Mouse (Mus musculus): ENCODE results near the gene Gfod2. TPM values are rescaled to one million over a fixed set of nuclear protein-coding genes. Genes with fewer than 3 reads are reported as not detected.

Gfod2 gene
- polyA plus RNA-seq (2014; fragmentation: Illumina TruSeq; extraction: RNeasy Lipid Tissue Mini Kit (QIAGEN cat#74804); ENCODE audit: low read depth, low replicate concordance): 3.5 TPM

DNA sequence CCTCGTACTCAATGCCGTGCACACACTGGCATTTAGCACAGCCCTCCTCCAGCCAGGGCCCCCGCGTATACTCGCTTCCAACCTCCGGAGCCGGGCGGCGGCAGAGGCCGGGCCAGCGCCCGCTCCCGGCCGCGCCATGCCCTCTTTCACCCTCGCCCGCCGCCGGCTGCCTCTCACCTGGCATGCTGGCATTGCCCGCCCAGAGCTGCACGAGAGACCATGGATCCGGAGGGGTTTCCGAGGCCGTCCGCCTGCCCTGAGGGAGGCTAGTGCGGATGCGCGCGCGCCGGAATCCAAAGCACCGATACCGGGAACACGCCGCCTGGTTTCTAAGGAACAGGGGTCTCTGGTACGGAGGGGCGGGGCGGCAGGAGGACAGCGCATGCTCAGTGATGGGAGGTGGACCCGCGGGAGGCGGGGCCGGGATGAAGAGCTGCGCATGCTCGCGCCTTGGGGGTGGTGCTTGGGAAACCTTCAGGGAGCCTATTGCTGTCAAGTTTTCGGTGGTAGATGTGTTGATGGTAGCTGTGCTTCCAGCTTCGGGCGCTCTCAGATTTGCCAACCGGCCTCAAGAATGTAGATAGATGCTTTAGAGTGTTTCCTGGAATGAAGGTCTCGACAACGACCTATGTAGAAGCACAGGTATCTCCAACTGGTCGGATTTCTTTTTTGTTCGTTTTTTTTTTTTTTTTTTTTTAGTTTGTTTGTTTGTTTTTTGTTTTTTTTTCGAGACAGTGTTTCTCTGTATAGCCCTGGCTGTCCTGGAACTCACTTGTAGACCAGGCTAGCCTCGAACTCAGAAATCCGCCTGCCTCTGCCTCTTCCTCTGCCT is at the start of gene Gfod2:
Gene Gfod2, minus strand, starts transcription at position 388 of the 832 bp plus-strand sequence.

DNA sequence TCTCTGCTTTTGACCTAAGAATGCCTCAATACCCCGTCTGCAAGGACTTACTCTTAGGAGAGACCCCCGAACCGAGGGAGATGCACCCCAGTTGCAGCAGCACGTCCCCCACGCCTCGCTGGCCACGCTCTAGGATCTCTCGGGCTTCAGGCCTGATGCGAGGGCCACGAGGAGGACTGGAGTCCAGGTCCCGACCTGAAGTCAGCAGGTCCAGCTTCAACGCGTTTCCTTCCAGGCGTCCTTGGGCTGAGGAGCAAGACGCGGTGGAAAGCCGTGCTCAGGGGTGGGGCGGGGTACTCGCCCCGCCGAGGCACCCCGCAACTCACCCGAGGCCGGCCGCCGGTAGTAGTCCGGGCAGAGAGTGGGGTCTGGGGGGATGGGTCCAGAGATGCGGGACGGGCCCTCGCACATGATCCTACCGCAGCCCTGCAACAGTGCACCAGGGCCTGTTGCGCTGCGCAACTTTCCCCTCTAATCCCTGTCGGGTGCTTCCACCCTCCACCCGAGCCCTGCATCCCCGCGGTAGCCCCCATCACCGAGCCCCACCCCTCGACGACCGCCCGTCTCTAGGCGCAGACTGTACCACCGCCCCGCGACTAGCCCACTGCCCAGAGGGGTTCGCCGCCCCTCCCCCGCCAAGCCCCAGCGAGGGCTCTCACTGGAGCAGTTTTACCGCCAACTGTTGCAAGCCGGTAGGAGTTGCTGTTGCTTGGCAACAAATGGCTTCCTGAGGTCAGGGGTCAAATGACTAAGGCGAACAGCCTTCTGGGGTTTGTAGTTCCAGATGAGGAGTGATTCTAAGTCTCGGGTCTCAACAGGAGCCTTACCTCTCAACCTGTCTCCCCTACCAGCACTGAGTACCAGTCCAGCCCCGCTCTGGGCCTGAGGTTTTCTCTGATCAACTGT is 50.7 kb downstream of the Gfod2 start, which contains the start of the genes 4933405L10Rik and Enkd1:
Gene 4933405L10Rik, plus strand, starts transcription at position 158 of the 906 bp plus-strand sequence.
Gene Enkd1, minus strand, starts transcription at position 713 of the 906 bp plus-strand sequence.

DNA sequence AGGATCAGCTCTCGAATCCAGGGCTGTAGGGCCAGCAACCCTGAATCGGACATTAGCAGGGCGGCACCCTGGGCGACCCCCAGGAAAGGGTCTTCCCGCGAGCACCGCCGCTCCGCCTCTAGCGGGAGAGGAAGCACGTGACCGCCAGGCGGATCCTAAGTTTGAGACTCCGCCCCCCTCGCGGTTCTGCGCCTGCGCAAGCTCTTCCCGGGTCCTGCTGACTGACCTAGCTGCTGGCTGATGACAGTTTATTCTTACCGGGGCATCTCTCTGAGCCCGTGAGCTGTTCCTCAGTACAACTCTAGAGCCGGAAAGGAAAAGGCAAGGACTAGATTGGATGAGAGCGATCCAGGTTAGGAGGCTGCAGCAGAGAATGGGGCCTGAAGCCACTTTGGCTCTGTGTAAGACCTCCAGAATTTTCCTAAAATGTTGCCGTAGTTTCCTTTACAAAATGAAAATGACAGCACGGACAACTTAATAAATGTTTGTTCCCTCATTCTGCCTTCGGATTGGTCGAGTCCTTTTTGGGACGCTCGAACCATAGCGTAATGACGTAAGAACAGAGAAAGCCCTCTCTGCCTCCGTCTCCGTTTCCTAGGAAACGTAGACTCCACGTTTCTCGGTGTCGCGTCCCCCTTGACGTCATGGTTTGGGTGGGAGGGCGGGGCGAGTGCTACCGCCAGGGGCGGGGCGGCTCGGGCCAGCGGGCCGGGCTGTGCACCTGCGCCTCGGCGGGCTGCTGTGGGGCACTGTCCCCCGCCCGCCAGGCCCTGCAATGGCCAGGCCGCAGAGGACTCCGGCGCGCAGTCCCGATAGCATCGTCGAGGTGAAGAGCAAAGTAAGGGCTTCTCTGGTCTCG is 57.3 kb downstream of the Gfod2 start, which contains the start of the genes Acd and Pard6a:
Gene Acd, minus strand, starts transcription at position 137 of the 859 bp plus-strand sequence.
Gene Pard6a, plus strand, starts transcription at position 183 of the 859 bp plus-strand sequence.

DNA sequence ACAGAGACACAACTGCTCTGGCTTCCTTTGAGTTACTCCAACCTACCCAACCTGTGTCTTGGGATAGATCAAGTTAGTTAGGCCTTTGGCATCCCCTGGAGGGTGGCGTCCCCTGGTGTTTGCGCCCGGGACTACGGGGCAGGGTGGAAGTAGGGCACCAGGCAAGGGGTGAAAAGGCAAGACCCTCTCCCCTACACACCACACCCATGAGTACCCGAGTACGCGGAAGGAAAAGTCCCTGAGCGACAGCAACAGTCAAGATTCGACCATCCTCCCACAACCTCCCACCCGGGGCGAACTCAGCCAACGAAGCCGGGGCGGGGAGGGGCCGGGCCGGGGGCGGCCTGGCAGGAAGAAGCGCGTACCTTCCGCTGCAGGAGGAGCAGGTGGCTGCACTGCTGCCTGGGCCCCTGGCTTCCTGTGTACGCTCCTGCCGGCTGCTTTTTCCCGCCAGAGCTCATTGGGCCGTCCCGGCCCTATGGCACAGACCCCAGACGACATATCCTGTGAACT is 72.6 kb downstream of the Gfod2 start, which contains the start of gene Carmil2:
Gene Carmil2, plus strand, starts transcription at position 479 of the 513 bp plus-strand sequence.

Other genes with a start within 250 kb of the Gfod2 start
- not detected for gene Hsd11b2, start 239.9 kb downstream of the Gfod2 start, polyA plus RNA-seq (2014; fragmentation: Illumina TruSeq; extraction: RNeasy Lipid Tissue Mini Kit (QIAGEN cat#74804); ENCODE audit: low read depth, low replicate concordance)
- gene Atp6v0d1, start 192.6 kb downstream of the Gfod2 start, polyA plus RNA-seq (2014; fragmentation: Illumina TruSeq; extraction: RNeasy Lipid Tissue Mini Kit (QIAGEN cat#74804); ENCODE audit: low read depth, low replicate concordance): 51.3 TPM
- gene Ripor1, start 153.4 kb downstream of the Gfod2 start, polyA plus RNA-seq (2014; fragmentation: Illumina TruSeq; extraction: RNeasy Lipid Tissue Mini Kit (QIAGEN cat#74804); ENCODE audit: low read depth, low replicate concordance): 39.6 TPM
- gene Ctcf, start 122.1 kb downstream of the Gfod2 start, polyA plus RNA-seq (2014; fragmentation: Illumina TruSeq; extraction: RNeasy Lipid Tissue Mini Kit (QIAGEN cat#74804); ENCODE audit: low read depth, low replicate concordance): 38.0 TPM
- not detected for gene Agrp, start 121.3 kb downstream of the Gfod2 start, polyA plus RNA-seq (2014; fragmentation: Illumina TruSeq; extraction: RNeasy Lipid Tissue Mini Kit (QIAGEN cat#74804); ENCODE audit: low read depth, low replicate concordance)
- gene Carmil2, start 72.4 kb downstream of the Gfod2 start, polyA plus RNA-seq (2014; fragmentation: Illumina TruSeq; extraction: RNeasy Lipid Tissue Mini Kit (QIAGEN cat#74804); ENCODE audit: low read depth, low replicate concordance): 0.29 TPM
- gene Acd, start 57.6 kb downstream of the Gfod2 start, polyA plus RNA-seq (2014; fragmentation: Illumina TruSeq; extraction: RNeasy Lipid Tissue Mini Kit (QIAGEN cat#74804); ENCODE audit: low read depth, low replicate concordance): 14.5 TPM
- 13.2 TPM for gene Pard6a, start 57.5 kb downstream of the Gfod2 start, polyA plus RNA-seq (2014; fragmentation: Illumina TruSeq; extraction: RNeasy Lipid Tissue Mini Kit (QIAGEN cat#74804); ENCODE audit: low read depth, low replicate concordance)
- not detected for gene 4933405L10Rik, start 51.0 kb downstream of the Gfod2 start, polyA plus RNA-seq (2014; fragmentation: Illumina TruSeq; extraction: RNeasy Lipid Tissue Mini Kit (QIAGEN cat#74804); ENCODE audit: low read depth, low replicate concordance)
- 1.3 TPM for gene Enkd1, start 50.5 kb downstream of the Gfod2 start, polyA plus RNA-seq (2014; fragmentation: Illumina TruSeq; extraction: RNeasy Lipid Tissue Mini Kit (QIAGEN cat#74804); ENCODE audit: low read depth, low replicate concordance)
- 17.0 TPM for gene Ranbp10, start 68.7 kb upstream of the Gfod2 start, polyA plus RNA-seq (2014; fragmentation: Illumina TruSeq; extraction: RNeasy Lipid Tissue Mini Kit (QIAGEN cat#74804); ENCODE audit: low read depth, low replicate concordance)
- gene Tsnaxip1, start 69.1 kb upstream of the Gfod2 start, polyA plus RNA-seq (2014; fragmentation: Illumina TruSeq; extraction: RNeasy Lipid Tissue Mini Kit (QIAGEN cat#74804); ENCODE audit: low read depth, low replicate concordance): not detected
- 3.3 TPM for gene Cenpt, start 94.6 kb upstream of the Gfod2 start, polyA plus RNA-seq (2014; fragmentation: Illumina TruSeq; extraction: RNeasy Lipid Tissue Mini Kit (QIAGEN cat#74804); ENCODE audit: low read depth, low replicate concordance)
- 30.4 TPM for gene Thap11, start 96.5 kb upstream of the Gfod2 start, polyA plus RNA-seq (2014; fragmentation: Illumina TruSeq; extraction: RNeasy Lipid Tissue Mini Kit (QIAGEN cat#74804); ENCODE audit: low read depth, low replicate concordance)
- gene Nutf2, start 101.9 kb upstream of the Gfod2 start, polyA plus RNA-seq (2014; fragmentation: Illumina TruSeq; extraction: RNeasy Lipid Tissue Mini Kit (QIAGEN cat#74804); ENCODE audit: low read depth, low replicate concordance): 108 TPM
- gene Edc4, start 122.2 kb upstream of the Gfod2 start, polyA plus RNA-seq (2014; fragmentation: Illumina TruSeq; extraction: RNeasy Lipid Tissue Mini Kit (QIAGEN cat#74804); ENCODE audit: low read depth, low replicate concordance): 29.2 TPM
- not detected for gene Nrn1l, start 134.9 kb upstream of the Gfod2 start, polyA plus RNA-seq (2014; fragmentation: Illumina TruSeq; extraction: RNeasy Lipid Tissue Mini Kit (QIAGEN cat#74804); ENCODE audit: low read depth, low replicate concordance)
- gene Pskh1, start 141.8 kb upstream of the Gfod2 start, polyA plus RNA-seq (2014; fragmentation: Illumina TruSeq; extraction: RNeasy Lipid Tissue Mini Kit (QIAGEN cat#74804); ENCODE audit: low read depth, low replicate concordance): 18.1 TPM
- not detected for gene Ctrl, start 175.2 kb upstream of the Gfod2 start, polyA plus RNA-seq (2014; fragmentation: Illumina TruSeq; extraction: RNeasy Lipid Tissue Mini Kit (QIAGEN cat#74804); ENCODE audit: low read depth, low replicate concordance)
- 68.7 TPM for gene Psmb10, start 179.8 kb upstream of the Gfod2 start, polyA plus RNA-seq (2014; fragmentation: Illumina TruSeq; extraction: RNeasy Lipid Tissue Mini Kit (QIAGEN cat#74804); ENCODE audit: low read depth, low replicate concordance)
- 2.0 TPM for gene Lcat, start 184.7 kb upstream of the Gfod2 start, polyA plus RNA-seq (2014; fragmentation: Illumina TruSeq; extraction: RNeasy Lipid Tissue Mini Kit (QIAGEN cat#74804); ENCODE audit: low read depth, low replicate concordance)
- gene Slc12a4, start 207.4 kb upstream of the Gfod2 start, polyA plus RNA-seq (2014; fragmentation: Illumina TruSeq; extraction: RNeasy Lipid Tissue Mini Kit (QIAGEN cat#74804); ENCODE audit: low read depth, low replicate concordance): 42.3 TPM
- gene Dpep3, start 220.8 kb upstream of the Gfod2 start, polyA plus RNA-seq (2014; fragmentation: Illumina TruSeq; extraction: RNeasy Lipid Tissue Mini Kit (QIAGEN cat#74804); ENCODE audit: low read depth, low replicate concordance): not detected
- gene Dus2, start 232.7 kb upstream of the Gfod2 start, polyA plus RNA-seq (2014; fragmentation: Illumina TruSeq; extraction: RNeasy Lipid Tissue Mini Kit (QIAGEN cat#74804); ENCODE audit: low read depth, low replicate concordance): 13.7 TPM
- gene Dpep2nb, start 247.3 kb upstream of the Gfod2 start, polyA plus RNA-seq (2014; fragmentation: Illumina TruSeq; extraction: RNeasy Lipid Tissue Mini Kit (QIAGEN cat#74804); ENCODE audit: low read depth, low replicate concordance): not detected

All from heart, adult 10 weeks (tissue).